Comparison of ENCODE assay signal across 18 mouse cellular contexts in the genomic region with DNA sequence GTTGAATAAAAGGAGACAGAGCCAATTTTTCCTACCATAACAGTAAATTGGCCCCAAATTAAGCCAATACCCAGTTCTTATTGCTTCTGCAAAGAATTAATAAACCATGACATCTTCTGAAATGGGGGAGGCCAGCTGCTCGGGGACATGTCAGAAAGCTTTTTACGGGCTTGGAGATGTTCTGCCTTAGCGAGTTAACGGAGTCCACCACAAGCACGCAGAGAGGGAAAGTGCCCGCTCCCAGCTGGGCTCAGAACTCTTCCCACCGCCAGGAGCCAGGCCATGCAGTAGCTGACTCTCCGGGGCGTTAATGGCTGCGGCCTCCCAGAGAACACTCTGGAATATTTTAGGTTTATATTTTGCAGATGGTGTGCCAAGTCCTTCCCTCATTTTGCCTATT.
DNase-seq lines count a peak whose midpoint lies in the region; ATAC-seq and TF ChIP-seq lines count a peak whose summit lies in the region.
"Had no signal": no experiment of that assay in that cellular context is flagged by ENCODE, and none has a peak within 500 bp of the region (broad histone marks: within the 10 kb centered on the region; RNA-seq: fewer than 3 reads in every experiment).

No protein-coding gene starts in this region.

- peaks cover 23% of the 10 kb centered on the region for H3K4me1 ChIP-seq in embryonic facial prominence, embryonic 10.5 days
- H3K4me1 ChIP-seq in hindbrain, embryonic 14.5 days (replicated peaks; ENCODE audit: control insufficient read depth, insufficient read depth, low read length), result 0 out of 2 replicates have a peak, but pooled peaks cover 10% of the 10 kb centered on the region
- peaks cover 17% of the 10 kb centered on the region for H3K4me1 ChIP-seq in limb, embryonic 15.5 days
- H3K4me1 ChIP-seq: heart, embryonic 12.5 days; intestine, embryonic 15.5 days; liver, embryonic 12.5 days had no signal

- DNase-seq in brain, embryonic 14.5 days (ENCODE audit: low read depth), result peak; percentile 38
- DNase-seq in embryonic facial prominence, embryonic 10.5 days (ENCODE audit: low spot score), result peak; percentile 61
- no peak for DNase-seq in hindbrain, embryonic 14.5 days (ENCODE audit: low spot score)
- DNase-seq in cerebellum, postnatal 25 days, result no peak
- no peak for DNase-seq in adrenal gland, adult 18-20 months (ENCODE audit: low spot score in 2 of 2)
- no peak for DNase-seq in thymus, postnatal 0 days (ENCODE audit: low spot score)
- DNase-seq: lung, embryonic 14.5 days; right cerebral cortex, postnatal 25 days; thymus, postnatal 14 days had no signal

- no peaks in the 10 kb centered on the region for H3K36me3 ChIP-seq in embryonic facial prominence, embryonic 10.5 days (replicated peaks)
- H3K36me3 ChIP-seq in hindbrain, embryonic 14.5 days (replicated peaks; ENCODE audit: control insufficient read depth, insufficient read depth), result no peaks in the 10 kb centered on the region
- no peaks in the 10 kb centered on the region for H3K36me3 ChIP-seq in limb, embryonic 15.5 days
- H3K36me3 ChIP-seq: forebrain, embryonic 10.5 days; heart, embryonic 12.5 days; intestine, embryonic 15.5 days; kidney, embryonic 15.5 days; liver, embryonic 12.5 days had no signal

- ATAC-seq in hindbrain, embryonic 14.5 days (ENCODE audit: low FRiP score), result 0 out of 2 replicates have a peak, but pooled peaks have one; percentile 24
- ATAC-seq in limb, embryonic 15.5 days (ENCODE audit: insufficient number of reproducible peaks, low FRiP score, low TSS enrichment, low read depth), result 0 out of 2 replicates have a peak, but pooled peaks have one; percentile 33
- ATAC-seq: intestine, embryonic 15.5 days; liver, embryonic 12.5 days had no signal

- peak overlapping the region; percentile 69 for H3K27ac ChIP-seq in embryonic facial prominence, embryonic 10.5 days (replicated peaks)
- H3K27ac ChIP-seq in hindbrain, embryonic 14.5 days, result no peak overlapping the region
- peak overlapping the region; percentile 14; the same call in 1 of the 2 replicates for H3K27ac ChIP-seq in limb, embryonic 15.5 days
- H3K27ac ChIP-seq: intestine, embryonic 15.5 days; kidney, embryonic 15.5 days; liver, embryonic 12.5 days; macrophage; stomach, postnatal 0 days had no signal

- no peaks in the 10 kb centered on the region for H3K9me3 ChIP-seq in embryonic facial prominence, embryonic 10.5 days
- no peaks in the 10 kb centered on the region for H3K9me3 ChIP-seq in hindbrain, embryonic 14.5 days (ENCODE audit: control insufficient read depth, low read length)
- H3K9me3 ChIP-seq in limb, embryonic 15.5 days, result no peaks in the 10 kb centered on the region
- H3K9me3 ChIP-seq: forebrain, embryonic 10.5 days; heart, embryonic 12.5 days; intestine, embryonic 15.5 days; kidney, embryonic 15.5 days; liver, embryonic 12.5 days had no signal

- H3K4me2 ChIP-seq in hindbrain, embryonic 14.5 days (replicated peaks), result no peak overlapping the region; the same call in 1 of the 2 replicates
- peak overlapping the region; percentile 19; the same call in 1 of the 2 replicates for H3K4me2 ChIP-seq in limb, embryonic 15.5 days
- H3K4me2 ChIP-seq: heart, embryonic 12.5 days; intestine, embryonic 15.5 days; kidney, embryonic 15.5 days; liver, embryonic 12.5 days; lung, embryonic 14.5 days; midbrain, embryonic 11.5 days had no signal

- no peak for TF ChIP-seq POLR2A in brain, embryonic 14.5 days (IDR thresholded peaks at IDR 0.05; ENCODE audit: borderline replicate concordance, extremely low read depth, insufficient read depth, insufficient read length, poor library complexity, severe bottlenecking)

- no peak overlapping the region for H3K9ac ChIP-seq in hindbrain, embryonic 14.5 days
- H3K9ac ChIP-seq in limb, embryonic 15.5 days, result no peak overlapping the region
- H3K9ac ChIP-seq: heart, embryonic 12.5 days; intestine, embryonic 15.5 days; kidney, embryonic 15.5 days; liver, embryonic 12.5 days; lung, embryonic 14.5 days had no signal

- TF ChIP-seq CTCF in brain, embryonic 14.5 days (IDR thresholded peaks at IDR 0.05; ENCODE audit: borderline replicate concordance, extremely low read depth, insufficient read depth, insufficient read length), result no peak

- H3K4me3 ChIP-seq in embryonic facial prominence, embryonic 10.5 days, result no peak overlapping the region
- no peak overlapping the region for H3K4me3 ChIP-seq in hindbrain, embryonic 14.5 days (replicated peaks; ENCODE audit: low read length)
- H3K4me3 ChIP-seq in limb, embryonic 15.5 days, result no peak overlapping the region
- H3K4me3 ChIP-seq: forebrain, embryonic 10.5 days; heart, embryonic 12.5 days; intestine, embryonic 15.5 days; kidney, embryonic 15.5 days; liver, embryonic 12.5 days had no signal

- H3K27me3 ChIP-seq in embryonic facial prominence, embryonic 10.5 days (replicated peaks; ENCODE audit: low read depth, poor library complexity, severe bottlenecking), result no peaks in the 10 kb centered on the region; the same call in 1 of the 2 replicates
- H3K27me3 ChIP-seq in hindbrain, embryonic 14.5 days (ENCODE audit: control insufficient read depth, insufficient read depth, low read length), result no peaks in the 10 kb centered on the region
- peaks cover 75% of the 10 kb centered on the region for H3K27me3 ChIP-seq in limb, embryonic 15.5 days
- H3K27me3 ChIP-seq: heart, embryonic 12.5 days; liver, embryonic 12.5 days had no signal

- 51% methylated on average over 10 of the region's 10 CpGs for WGBS in embryonic facial prominence, embryonic 10.5 days
- WGBS in hindbrain, embryonic 14.5 days, result 41% methylated on average over 10 of the region's 10 CpGs
- 26% methylated on average over 10 of the region's 10 CpGs for WGBS in limb, embryonic 15.5 days

Comparison
In these comparisons a context has a peak if more than half of its experiments do, and no peak if none do; other contexts are left out.
1. DNase-seq: peak in brain, embryonic 14.5 days (single experiment) and embryonic facial prominence, embryonic 10.5 days (single experiment); none in hindbrain, embryonic 14.5 days (single experiment), cerebellum, postnatal 25 days (0 of 2), adrenal gland, adult 18-20 months (0 of 2) and thymus, postnatal 0 days (single experiment).